Mouse (Mus musculus) WW6 (cell line): ENCODE measurements around the gene Mrc2.

Experiments used
- DNase-seq: peaks from one replicate; pipeline ENCODE4 v3.0.0-alpha.2; 2013; ENCODE audit warnings: low read depth, low spot score

Gene Mrc2

GRCm38 (mm10) chr11:105349780-105350324, 57.4 kb downstream of the Mrc2 start:
- no peak for DNase-seq

GRCm38 (mm10) chr11:105350643-105351042, 58.2 kb downstream of the Mrc2 start:
- DNase-seq: no peak

- no peak for DNase-seq
Observed at GRCm38 (mm10) chr11:105352152-105352551, 59.7 kb downstream of the Mrc2 start.

- no peak for DNase-seq
Observed at GRCm38 (mm10) chr11:105352954-105353890, 60.8 kb downstream of the Mrc2 start.

- no peak for DNase-seq
Observed at GRCm38 (mm10) chr11:105353891-105354280, 61.4 kb downstream of the Mrc2 start.

- no peak for DNase-seq
Observed at GRCm38 (mm10) chr11:105356301-105356700, 63.9 kb downstream of the Mrc2 start.

GRCm38 (mm10) chr11:105362041-105362765, 69.8 kb downstream of the Mrc2 start:
- DNase-seq: no peak

- no peak for DNase-seq
Observed at GRCm38 (mm10) chr11:105362946-105363597, 70.6 kb downstream of the Mrc2 start.

- DNase-seq: no peak
Observed at GRCm38 (mm10) chr11:105363598-105364385, 71.3 kb downstream of the Mrc2 start.

- DNase-seq: no peak
Observed at GRCm38 (mm10) chr11:105364386-105365065, 72.1 kb downstream of the Mrc2 start.

- no peak for DNase-seq
Observed at GRCm38 (mm10) chr11:105365611-105366010, 73.2 kb downstream of the Mrc2 start.

GRCm38 (mm10) chr11:105366051-105366450, 73.6 kb downstream of the Mrc2 start:
- DNase-seq: no peak

- DNase-seq: no peak
Observed at GRCm38 (mm10) chr11:105367163-105367562, 74.7 kb downstream of the Mrc2 start.

GRCm38 (mm10) chr11:105368833-105369232, 76.4 kb downstream of the Mrc2 start:
- no peak for DNase-seq

GRCm38 (mm10) chr11:105369526-105370386, 77.3 kb downstream of the Mrc2 start:
- no peak for DNase-seq

GRCm38 (mm10) chr11:105371818-105372217, 79.4 kb downstream of the Mrc2 start:
- no peak for DNase-seq

- no peak for DNase-seq
Observed at GRCm38 (mm10) chr11:105373881-105374280, 81.4 kb downstream of the Mrc2 start.

- DNase-seq: no peak
Observed at GRCm38 (mm10) chr11:105374526-105375175, 82.2 kb downstream of the Mrc2 start.

GRCm38 (mm10) chr11:105375821-105376235, 83.4 kb downstream of the Mrc2 start:
- DNase-seq: no peak
